ENCODE assay signal across 10 mouse cellular contexts in genomic region chr16:40080224-40080623, GRCm38 (mm10).
DNase-seq lines count a peak whose midpoint lies in the region; ATAC-seq and TF ChIP-seq lines count a peak whose summit lies in the region.
"Had no signal": no experiment of that assay in that cellular context is flagged by ENCODE, and none has a peak within 500 bp of the region (broad histone marks: within the 10 kb centered on the region; RNA-seq: fewer than 3 reads in every experiment).

No protein-coding gene starts in this region.

- 62% methylated on average over 3 of the region's 3 CpGs for WGBS in intestine, postnatal 0 days
- 79% methylated on average over 3 of the region's 3 CpGs for WGBS in intestine, embryonic 15.5 days

- no peak overlapping the region for H3K4me2 ChIP-seq in intestine, postnatal 0 days (replicated peaks; ENCODE audit: low read depth)
- no peak overlapping the region for H3K4me2 ChIP-seq in intestine, embryonic 15.5 days (replicated peaks)
- H3K4me2 ChIP-seq: stomach, embryonic 15.5 days had no signal

- H3K27ac ChIP-seq in intestine, postnatal 0 days (ENCODE audit: low read depth, low read length) = no peak overlapping the region
- no peak overlapping the region for H3K27ac ChIP-seq in intestine, embryonic 15.5 days
- H3K27ac ChIP-seq: liver, embryonic 14.5 days; stomach, embryonic 15.5 days had no signal

- H3K9ac ChIP-seq in intestine, postnatal 0 days (ENCODE audit: low read depth, low read length) = no peak overlapping the region
- no peak overlapping the region for H3K9ac ChIP-seq in intestine, embryonic 15.5 days
- H3K9ac ChIP-seq: liver, embryonic 14.5 days; stomach, embryonic 15.5 days had no signal

- H3K4me1 ChIP-seq in intestine, postnatal 0 days (replicated peaks; ENCODE audit: control insufficient read depth, insufficient read depth, low read length) = no peaks in the 10 kb centered on the region
- H3K4me1 ChIP-seq in intestine, embryonic 15.5 days (replicated peaks) = no peaks in the 10 kb centered on the region
- H3K4me1 ChIP-seq: stomach, embryonic 15.5 days had no signal

- peak; percentile 15 for DNase-seq in right cerebral cortex, adult 18-20 months
- DNase-seq in right cerebral cortex, postnatal 14 days = no peak
- DNase-seq in embryo, embryonic 9.5 days (ENCODE audit: extremely low spot score) = peak; percentile 16
- DNase-seq in gastrocnemius, postnatal 14 days = no peak
- no peak for DNase-seq in MN1 (ENCODE audit: low spot score)
- DNase-seq: heart, adult 11 months had no signal

- H3K27me3 ChIP-seq in intestine, postnatal 0 days (replicated peaks; ENCODE audit: control insufficient read depth, insufficient read depth, low read length) = no peaks in the 10 kb centered on the region
- no peaks in the 10 kb centered on the region for H3K27me3 ChIP-seq in intestine, embryonic 15.5 days (replicated peaks)
- H3K27me3 ChIP-seq: stomach, embryonic 15.5 days had no signal

- intact Hi-C loops in gastrocnemius, postnatal 14 days (cut with DNase I; ENCODE audit: low total_unique reads) = no loop called here

- H3K9me3 ChIP-seq in intestine, postnatal 0 days (ENCODE audit: control insufficient read depth) = no peaks in the 10 kb centered on the region
- H3K9me3 ChIP-seq in intestine, embryonic 15.5 days = no peaks in the 10 kb centered on the region
- H3K9me3 ChIP-seq: stomach, embryonic 15.5 days had no signal

- H3K36me3 ChIP-seq in intestine, postnatal 0 days (ENCODE audit: control insufficient read depth, insufficient read depth) = no peaks in the 10 kb centered on the region
- H3K36me3 ChIP-seq in intestine, embryonic 15.5 days = no peaks in the 10 kb centered on the region
- H3K36me3 ChIP-seq: stomach, embryonic 15.5 days had no signal

- ATAC-seq in intestine, postnatal 0 days = no peak
- no peak for ATAC-seq in intestine, embryonic 15.5 days

- peak; percentile 29; the same call in 1 of the 2 replicates for TF ChIP-seq CTCF in intestine, postnatal 0 days (IDR thresholded peaks at IDR 0.05; ENCODE audit: low read depth)

- H3K4me3 ChIP-seq in intestine, postnatal 0 days (ENCODE audit: low read depth, low read length) = no peak overlapping the region
- H3K4me3 ChIP-seq in intestine, embryonic 15.5 days (replicated peaks) = no peak overlapping the region
- H3K4me3 ChIP-seq: stomach, embryonic 15.5 days had no signal

Comparison
In these comparisons a context has a peak if more than half of its experiments do, and no peak if none do; other contexts are left out.
1. DNase-seq: peak in right cerebral cortex, adult 18-20 months (single experiment) and embryo, embryonic 9.5 days (single experiment); none in right cerebral cortex, postnatal 14 days (single experiment), gastrocnemius, postnatal 14 days (single experiment) and MN1 (single experiment).